ENCODE assay signal across 21 mouse cellular contexts in the genomic region with DNA sequence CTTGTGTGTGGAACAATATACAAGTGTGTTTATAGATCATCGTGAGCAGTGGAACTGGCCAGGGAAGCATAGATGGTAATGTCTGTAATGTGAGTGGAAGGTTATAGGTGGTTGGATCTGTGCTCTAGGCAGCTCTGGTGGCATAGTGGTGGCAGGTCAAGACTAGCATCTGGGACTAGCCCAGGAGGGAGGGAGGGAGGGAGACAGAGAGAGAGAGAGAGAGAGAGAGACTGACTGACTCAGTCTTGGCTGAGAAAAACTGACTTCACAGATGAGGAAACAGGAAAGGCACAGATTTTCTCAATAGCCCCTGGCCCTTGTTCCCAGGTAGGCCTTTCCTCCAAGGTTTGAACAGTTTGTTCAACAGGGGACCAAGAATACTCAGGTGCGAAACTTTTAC.
"Had no signal": no experiment of that assay in that cellular context is flagged by ENCODE, and none has a peak within 500 bp of the region (broad histone marks: within the 10 kb centered on the region; RNA-seq: fewer than 3 reads in every experiment).

No protein-coding gene starts in this region.

- H3K36me3 ChIP-seq: midbrain, embryonic 12.5 days; midbrain, embryonic 15.5 days; neural tube, embryonic 15.5 days had no signal

- H3K4me3 ChIP-seq: intestine, embryonic 15.5 days; kidney, embryonic 15.5 days; limb, embryonic 12.5 days; limb, embryonic 15.5 days; lung, embryonic 15.5 days; midbrain, embryonic 12.5 days; midbrain, embryonic 15.5 days; neural tube, embryonic 12.5 days; neural tube, embryonic 15.5 days had no signal

- ATAC-seq: intestine, embryonic 15.5 days; midbrain, embryonic 15.5 days had no signal

- H3K9ac ChIP-seq: intestine, embryonic 15.5 days; kidney, embryonic 15.5 days; limb, embryonic 12.5 days; limb, embryonic 15.5 days; liver, embryonic 14.5 days; lung, embryonic 15.5 days; midbrain, embryonic 12.5 days; midbrain, embryonic 15.5 days; neural tube, embryonic 12.5 days; neural tube, embryonic 15.5 days had no signal

- H3K4me1 ChIP-seq: midbrain, embryonic 12.5 days; midbrain, embryonic 15.5 days had no signal

- H3K27ac ChIP-seq: intestine, embryonic 15.5 days; kidney, embryonic 15.5 days; limb, embryonic 12.5 days; limb, embryonic 15.5 days; liver, embryonic 14.5 days; lung, embryonic 15.5 days; macrophage; midbrain, embryonic 12.5 days; midbrain, embryonic 15.5 days; neural tube, embryonic 12.5 days; neural tube, embryonic 15.5 days had no signal

- H3K9me3 ChIP-seq: intestine, embryonic 15.5 days; kidney, embryonic 15.5 days; limb, embryonic 15.5 days; lung, embryonic 15.5 days; midbrain, embryonic 12.5 days; midbrain, embryonic 15.5 days; neural tube, embryonic 12.5 days; neural tube, embryonic 15.5 days had no signal

- H3K4me2 ChIP-seq: intestine, embryonic 15.5 days; kidney, embryonic 15.5 days; limb, embryonic 12.5 days; limb, embryonic 15.5 days; lung, embryonic 15.5 days; midbrain, embryonic 12.5 days; midbrain, embryonic 15.5 days; neural tube, embryonic 12.5 days; neural tube, embryonic 15.5 days had no signal

- DNase-seq: kidney, adult 11 months; kidney, adult 8-10 months; kidney, postnatal 10 days; left cerebral cortex, postnatal 4 days; lung, adult 18-20 months; lung, postnatal 14 days; right cerebral cortex, adult 18-20 months; right cerebral cortex, postnatal 14 days; spleen, adult 18-20 months; thymus, postnatal 25 days had no signal

- H3K27me3 ChIP-seq: intestine, embryonic 15.5 days; kidney, embryonic 15.5 days; limb, embryonic 12.5 days; limb, embryonic 15.5 days; lung, embryonic 15.5 days; midbrain, embryonic 12.5 days; midbrain, embryonic 15.5 days; neural tube, embryonic 12.5 days had no signal
